Mouse (Mus musculus): ENCODE results near the gene Spdef.

The Spdef gene

DNA sequence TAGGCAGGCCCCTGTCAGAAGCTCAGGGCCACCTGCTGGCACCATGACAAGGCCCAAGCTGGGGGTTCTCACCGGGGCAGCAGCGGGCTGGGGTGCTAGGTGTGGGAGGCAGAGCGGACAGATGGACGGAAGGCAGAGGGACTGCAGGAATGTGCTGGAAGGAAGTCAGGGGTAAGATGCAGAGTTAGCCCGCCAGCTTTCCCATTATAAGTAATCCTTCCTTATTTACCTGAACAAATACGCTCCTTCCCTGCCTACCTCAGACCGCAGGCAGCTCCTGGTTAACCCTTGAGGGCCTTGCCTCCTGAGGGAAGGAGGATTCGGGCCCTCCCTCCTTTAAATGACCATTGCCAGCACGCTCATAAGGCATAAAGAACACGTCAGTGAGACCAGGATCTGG is at the start of gene Spdef:
Spdef (minus strand) TSS at position 186 of the 400 bp plus-strand sequence.
- DNase-seq (ENCODE audit: low spot score): no peak

DNA sequence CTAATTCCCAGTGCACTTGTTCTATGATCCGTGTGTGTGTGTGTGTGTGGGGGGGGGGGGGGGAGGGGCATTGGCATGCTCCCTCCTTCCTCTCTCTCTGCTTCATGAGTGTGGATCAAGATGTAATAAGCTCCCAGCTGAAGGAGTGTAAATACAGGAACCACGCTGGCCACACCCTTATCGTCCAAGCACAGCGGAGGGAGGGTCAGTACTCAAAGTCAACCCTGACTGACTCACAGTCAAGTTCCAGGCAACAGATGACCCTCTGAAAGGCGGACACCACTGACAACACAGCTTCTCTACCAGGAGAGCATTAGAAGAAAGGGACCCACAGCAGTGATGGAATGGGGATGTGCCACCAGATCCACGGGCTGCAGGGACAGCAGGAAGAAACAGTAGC is 49.1 kb upstream of the Spdef start:
- no peak for DNase-seq (ENCODE audit: low spot score)

DNA sequence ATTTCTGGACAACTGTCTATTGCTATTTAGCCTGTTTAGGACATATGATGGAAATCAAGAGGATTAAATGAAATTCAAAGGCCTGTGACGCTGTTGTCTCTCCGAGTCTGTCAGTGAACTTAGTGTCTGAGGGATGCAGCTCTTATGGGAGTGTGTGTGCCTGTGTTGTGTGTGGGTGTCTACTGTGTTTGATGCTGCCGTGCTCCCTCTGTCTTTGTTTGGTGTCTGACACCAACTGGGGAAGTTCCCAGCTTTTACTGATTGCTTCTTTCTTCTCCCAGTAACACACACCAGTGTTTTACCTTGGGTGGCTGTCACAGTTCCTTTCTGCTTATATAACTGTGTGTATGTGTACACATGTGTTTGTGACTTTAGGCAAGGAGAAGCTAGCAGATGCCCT is 45.4 kb upstream of the Spdef start:
- no peak for DNase-seq (ENCODE audit: low spot score)

DNA sequence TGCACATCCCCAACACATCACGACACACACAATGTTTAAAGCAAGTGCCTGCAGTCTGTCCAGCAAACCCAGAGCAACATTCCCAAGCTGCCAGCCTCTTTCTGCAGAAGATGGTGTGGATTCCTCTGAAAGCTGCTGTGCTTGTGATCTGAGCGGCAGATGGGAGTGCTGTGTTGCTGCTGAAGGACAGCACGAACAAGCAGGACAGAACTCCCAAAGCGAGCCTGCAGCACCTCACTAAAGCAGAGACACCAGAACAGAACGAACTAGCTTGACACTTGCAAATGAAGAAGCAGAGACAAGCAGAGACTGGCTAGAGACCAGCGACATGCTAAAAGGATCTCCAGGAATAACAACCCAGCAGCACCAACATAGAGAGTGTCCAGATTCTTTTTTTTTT is 42.9 kb upstream of the Spdef start:
- DNase-seq (ENCODE audit: low spot score): no peak

DNA sequence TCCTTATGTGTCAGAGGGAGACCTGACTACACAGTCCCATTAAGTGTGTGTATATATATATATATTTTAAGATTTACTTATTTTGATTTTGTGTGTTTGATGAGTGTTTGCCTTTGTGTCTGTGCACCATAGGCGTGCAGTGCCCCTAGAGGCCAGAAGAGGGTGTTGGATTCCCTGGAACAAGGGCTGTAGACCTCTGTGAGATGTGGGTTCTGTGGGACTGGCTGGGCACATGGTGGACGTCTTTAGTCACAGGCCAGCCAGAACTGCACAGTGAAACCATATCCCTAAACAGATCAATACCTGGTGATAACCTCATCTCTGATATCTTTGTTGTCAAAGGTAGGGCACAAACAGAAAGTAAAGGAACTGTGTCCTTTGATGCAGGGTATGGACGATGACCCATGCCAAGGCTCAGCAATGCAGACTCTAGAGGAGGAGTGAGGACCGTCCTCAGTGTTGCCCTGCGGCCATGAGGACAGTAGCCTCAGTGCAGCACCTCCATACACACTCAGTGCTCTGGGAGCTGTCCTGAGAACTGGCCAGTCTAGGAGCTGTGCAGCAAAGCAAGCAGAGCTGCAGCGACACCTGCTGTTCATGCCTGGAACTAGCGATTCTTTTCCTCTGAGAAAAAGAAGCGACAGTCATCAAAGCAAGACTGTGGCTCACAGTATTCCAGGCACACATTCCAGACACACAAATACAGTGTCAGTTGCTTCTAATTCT is 40.2 kb upstream of the Spdef start:
- DNase-seq (ENCODE audit: low spot score): no peak

DNA sequence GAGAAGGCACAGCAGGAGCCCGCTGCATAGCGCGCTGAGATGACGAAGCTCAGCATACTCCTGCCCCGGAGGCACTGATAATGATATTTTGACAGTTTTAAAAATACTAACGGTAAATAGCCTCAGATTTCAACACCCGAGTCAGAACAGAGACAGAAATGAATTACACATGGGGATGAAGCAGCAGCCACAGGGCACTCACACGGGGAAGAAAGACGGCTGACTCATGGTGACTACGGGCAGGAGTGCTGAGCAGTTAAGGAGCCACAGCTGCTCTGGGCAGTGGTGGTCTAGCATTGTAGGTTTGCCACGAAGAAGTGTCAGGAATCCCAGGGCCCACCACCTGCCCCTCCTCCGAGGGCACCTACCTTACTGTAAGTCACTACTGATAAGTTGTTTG is 38.8 kb upstream of the Spdef start:
- DNase-seq (ENCODE audit: low spot score): no peak

DNA sequence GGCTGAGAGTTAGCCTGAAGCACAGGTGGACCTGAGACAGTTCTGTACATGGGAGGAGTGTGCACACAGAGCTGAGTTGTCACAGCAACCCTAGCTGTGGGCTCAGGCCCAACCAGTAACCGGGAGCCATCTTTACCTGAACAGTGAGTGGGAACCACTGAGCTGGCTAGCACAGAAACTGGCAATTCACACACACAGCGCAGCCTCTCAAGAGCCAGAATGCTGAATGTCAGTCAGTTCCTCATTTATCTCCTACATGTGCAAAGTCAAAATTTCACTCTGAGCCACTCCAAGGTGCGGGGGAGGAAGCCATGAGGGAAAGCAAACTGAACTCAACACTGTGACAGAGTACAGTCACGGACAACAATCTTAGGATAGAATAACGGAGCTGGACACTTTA is 38.4 kb upstream of the Spdef start:
- DNase-seq (ENCODE audit: low spot score): no peak

DNA sequence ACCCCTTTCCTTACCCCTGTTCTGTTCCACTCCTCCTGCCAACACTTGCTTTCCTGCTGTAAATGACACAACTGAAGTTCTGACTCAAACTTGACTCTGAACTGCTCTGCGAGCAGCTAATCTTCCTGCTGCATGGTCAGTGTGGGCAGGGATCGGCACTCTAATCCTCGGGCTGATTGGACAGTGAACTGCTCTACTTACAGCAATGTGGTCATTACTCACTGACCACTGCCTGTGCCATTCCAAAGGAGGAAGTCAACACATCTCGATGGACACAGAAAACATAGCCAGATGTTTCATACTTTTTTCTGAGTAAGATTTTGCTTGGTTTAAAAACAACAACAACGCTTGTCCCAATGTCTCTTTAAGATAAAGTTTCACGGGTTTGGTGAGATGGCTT is 36.3 kb upstream of the Spdef start:
- DNase-seq (ENCODE audit: low spot score): no peak

DNA sequence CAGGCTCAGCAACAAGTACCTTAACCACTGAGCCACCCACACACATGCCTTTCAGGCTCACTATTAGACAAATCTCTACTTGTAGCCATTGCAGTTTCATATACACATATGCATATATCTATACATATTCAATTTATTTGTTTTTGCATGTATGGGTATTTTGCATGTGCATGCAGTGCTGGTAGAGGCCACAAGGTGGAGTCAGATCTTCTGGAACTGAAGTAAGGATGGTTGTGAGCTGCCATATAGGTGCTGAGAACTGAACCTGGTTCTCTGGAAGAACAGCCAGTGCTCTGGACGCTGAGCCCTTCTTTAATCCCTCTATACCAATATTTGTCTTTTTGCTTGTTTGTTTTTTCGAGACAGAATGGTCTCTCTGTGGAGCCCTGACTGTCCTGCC is 35.7 kb upstream of the Spdef start:
- no peak for DNase-seq (ENCODE audit: low spot score)

DNA sequence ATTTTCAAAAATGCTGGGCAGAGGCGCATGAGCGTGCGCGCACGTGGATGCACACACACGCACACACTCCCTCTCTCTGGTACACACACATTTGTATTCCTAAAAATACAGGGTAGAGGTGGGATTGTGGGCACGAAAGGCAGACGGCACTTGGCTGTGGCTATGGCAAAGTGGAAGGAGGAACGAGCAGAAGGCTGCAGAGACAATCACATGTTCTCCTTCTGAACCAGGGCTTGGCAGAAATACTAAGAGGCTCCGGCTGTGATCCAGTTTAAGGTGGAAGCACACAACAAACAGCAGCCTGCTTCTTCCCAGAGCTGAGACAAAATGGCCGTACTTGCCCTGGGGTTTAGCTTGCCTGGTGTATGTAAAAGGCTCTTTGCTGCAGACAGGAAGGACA is 34.1 kb upstream of the Spdef start:
- no peak for DNase-seq (ENCODE audit: low spot score)

DNA sequence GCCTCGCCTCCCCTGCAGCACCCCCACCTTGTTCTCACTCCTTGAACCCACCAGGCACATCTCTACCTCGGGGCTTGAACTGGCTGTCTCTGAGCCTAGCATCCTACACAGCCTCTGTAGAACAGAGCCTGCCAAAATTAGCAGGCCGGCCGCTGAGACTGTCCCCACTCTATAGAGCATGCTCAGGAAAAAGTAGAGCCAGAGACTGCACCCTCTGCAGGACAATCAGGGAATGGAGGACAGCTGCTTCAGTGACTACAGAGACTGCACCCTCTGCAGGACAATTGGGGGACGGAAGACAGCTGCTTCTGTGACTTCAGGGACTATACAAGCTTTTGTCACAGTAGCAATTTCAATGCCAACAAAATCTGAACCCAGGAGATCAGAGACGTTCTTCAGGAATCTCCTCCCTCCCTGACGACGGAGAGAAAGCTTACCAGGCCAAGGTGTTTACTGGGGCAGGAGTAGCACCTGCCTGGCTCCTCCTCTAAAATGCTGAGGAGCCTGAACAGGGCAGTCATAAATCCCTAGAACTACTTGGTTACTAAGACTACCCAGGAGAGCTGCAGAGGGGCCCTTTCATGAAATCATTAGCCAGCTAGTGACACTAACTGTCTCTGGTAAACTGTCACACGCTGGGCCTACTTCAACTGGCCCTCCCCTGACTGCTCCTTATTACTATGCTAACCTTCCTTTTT is 33.0 kb upstream of the Spdef start:
- DNase-seq (ENCODE audit: low spot score): no peak

DNA sequence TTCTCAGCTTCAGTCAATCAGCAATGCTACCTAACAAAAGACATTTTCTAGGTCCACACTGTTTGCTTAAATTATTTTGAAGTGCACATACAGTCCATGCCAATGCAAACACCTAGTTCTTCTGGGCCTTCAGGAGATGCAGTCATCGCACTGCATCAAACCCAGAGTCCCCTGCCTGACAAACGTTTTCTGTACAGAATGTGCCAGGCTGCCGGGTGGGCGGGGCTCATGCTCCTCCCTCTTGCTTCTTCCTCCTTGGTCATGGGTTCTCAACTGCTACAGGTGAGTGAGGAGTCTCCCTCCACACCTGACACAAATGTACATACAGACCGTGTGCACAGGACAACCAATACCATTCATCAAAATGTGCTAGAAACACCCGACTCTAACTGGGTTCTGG is 31.4 kb upstream of the Spdef start:
- DNase-seq (ENCODE audit: low spot score): no peak

DNA sequence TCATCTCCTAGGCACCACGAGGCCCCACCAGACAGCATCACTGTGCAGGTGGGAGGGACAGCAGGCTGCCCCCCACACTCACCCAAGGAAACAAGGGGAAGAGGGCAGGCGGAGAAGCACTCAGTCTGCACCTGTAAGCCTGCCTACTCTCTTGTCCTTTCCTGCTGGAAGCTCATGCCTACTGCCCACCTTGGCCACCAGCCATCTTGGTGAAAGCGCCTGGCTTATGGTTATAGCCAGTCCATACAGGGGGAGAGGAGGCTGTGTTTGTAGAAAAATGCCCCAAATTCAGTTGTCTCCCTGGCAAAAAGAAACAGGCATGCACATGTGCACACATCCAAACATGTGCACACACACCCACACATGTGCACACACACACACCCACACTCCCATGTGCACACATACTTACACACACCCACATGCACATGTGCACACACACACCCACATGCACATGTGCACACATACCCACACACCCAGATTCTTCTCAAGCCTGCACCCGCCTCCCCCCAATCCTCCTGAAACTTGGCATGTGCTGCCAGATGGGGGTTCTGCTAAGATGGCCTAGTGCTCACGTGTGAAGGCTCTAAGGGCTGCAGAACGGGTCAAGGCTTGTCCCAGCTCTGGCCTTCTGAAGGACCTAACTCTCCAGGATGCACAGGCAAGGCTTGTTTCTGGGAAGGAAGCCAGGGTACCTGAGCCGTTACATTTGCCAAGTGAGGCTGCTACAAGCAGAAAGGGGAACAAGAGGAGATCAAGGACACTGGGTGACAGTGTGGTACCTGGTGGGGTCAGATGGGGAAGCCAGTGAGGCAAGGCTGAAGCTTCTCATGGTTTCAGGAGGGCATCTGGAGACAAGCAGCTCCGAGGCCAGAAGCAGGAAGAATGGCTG is 22.8 kb upstream of the Spdef start:
- DNase-seq (ENCODE audit: low spot score): no peak

DNA sequence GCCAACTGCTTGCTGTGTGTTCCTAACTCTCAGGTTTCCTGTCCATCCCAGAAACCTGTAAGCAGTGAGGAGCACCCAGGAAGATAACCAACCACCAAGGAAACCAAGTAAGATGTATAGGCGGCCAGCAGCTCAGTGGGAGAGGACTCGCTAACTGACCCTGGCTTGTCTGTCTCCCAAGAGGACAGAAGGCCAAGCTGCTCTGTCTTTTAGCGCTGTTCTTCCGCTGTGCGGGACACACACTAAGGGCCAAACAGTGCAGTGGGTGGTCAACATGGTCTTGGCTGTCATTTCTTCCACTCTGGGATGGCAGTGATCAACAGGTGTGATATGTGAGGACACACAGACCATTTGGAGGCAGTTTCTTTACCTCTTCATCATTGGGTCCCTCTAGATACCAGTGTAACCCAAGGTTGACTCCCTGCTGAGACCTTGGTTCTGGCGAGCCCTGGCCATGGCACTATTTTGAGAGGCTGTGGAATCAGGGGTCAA is 21.7 kb upstream of the Spdef start:
- no peak for DNase-seq (ENCODE audit: low spot score)

DNA sequence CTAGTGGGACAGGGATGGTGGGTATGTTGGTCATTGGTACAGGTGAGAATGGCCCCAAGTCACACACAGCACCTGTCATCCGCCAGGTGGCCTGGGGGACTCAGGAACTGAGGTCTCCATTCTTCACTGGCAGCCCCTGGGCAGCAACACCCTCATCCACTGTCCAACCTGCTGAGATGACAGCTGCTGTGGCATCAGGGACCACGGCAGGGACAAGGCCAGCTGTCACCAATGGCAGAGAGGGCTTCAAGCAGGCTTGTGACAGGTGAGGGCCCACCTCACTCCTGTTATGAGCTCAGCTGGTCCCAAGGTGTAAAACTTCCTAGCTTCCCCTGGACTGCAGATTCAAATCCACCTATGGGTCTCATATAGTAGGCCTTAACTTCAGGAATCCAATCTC is 19.4 kb upstream of the Spdef start:
- no peak for DNase-seq (ENCODE audit: low spot score)

DNA sequence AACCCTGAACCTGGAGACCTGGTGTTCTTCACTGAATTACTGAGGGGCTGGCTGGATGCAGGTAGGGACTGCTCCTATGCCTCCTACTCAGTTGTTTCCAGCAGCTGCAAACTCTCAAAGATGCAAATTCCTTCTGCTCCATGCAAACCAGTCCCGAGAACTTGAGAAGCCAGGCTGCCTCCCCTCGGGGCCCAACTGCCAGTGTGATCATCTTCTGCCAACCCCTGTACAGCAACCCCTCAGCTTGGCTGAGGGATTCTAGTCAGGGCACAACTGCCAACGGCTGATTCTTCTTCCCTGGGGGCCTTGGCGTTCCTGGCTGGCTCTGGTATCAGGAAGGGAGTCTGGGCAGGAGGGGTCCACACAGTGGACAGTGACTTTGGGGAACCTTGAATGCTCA is 17.7 kb upstream of the Spdef start:
- no peak for DNase-seq (ENCODE audit: low spot score)

DNA sequence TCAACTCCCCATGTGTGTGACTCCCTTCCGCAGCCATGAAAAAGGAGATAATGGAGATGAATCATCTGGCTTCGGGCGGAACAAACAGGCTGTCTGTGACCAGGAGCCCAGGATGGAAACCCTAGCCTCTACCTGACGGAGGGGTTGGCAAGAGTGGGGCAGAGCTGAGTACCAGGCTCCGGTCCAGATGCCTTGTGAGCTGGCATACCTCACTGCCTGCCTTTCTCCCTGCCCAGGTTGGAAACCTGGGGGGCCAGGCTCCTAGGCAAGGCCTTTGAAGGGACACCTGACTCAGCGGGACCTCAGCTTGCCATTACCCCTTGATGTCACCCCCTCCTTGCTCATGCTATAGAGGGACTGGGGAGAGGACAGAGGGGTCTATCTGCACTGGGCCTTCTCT is 12.2 kb upstream of the Spdef start:
- no peak for DNase-seq (ENCODE audit: low spot score)

DNA sequence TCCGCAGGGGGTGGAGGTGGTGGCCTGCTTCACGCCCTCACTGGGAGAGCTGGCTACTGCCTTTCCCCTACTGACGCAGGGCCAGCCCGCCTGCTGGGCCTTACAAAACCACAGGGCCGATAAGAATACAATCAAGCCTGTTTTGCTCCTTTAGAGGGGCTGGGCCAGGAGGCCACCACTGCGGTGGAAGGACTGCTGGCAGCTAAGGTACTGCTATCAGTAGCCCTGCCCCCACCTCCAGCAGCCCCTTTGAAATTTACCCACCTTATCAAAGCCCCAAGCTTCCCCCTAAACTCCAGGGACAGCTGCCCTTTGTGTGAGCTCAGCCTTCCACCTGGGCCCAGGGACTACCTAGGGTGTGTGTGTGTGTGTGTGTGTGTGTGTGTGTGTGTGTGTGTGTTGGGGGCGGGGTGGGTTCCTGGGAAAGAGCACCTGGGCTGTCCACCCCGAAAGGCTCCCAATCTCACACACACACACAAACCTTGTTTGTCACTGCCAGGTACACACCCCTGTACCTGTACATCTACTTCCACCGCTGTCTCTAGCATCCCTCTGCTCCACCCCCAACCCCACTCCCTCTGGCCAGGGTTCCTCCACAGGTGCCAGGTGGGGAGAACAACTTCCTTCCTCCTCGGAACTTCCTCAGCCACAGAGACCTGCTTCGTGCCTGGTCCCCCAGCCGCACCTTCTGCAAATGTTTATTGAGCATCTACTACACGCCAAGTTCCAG is 5.8 kb upstream of the Spdef start:
- DNase-seq (ENCODE audit: low spot score): no peak

DNA sequence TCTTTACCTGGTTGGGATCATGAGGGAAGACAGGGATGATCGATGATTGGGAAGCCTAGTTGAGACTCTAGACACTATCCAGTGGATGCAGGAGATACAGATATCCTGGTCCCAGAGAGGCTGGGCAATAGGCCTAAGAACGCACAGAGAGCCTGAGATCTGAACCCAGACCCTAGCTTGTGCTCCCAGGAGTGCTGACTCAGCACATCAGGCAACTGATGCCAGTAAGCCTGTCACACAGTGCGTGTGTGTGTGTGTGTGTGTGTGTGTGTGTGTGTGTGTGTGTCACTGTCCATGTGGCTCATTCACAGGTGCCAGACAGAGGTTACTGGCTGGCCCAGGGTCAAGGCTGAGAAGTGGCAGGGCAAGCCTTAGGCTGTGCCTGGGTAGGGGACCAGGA is 3.9 kb upstream of the Spdef start:
- no peak for DNase-seq (ENCODE audit: low spot score)

DNA sequence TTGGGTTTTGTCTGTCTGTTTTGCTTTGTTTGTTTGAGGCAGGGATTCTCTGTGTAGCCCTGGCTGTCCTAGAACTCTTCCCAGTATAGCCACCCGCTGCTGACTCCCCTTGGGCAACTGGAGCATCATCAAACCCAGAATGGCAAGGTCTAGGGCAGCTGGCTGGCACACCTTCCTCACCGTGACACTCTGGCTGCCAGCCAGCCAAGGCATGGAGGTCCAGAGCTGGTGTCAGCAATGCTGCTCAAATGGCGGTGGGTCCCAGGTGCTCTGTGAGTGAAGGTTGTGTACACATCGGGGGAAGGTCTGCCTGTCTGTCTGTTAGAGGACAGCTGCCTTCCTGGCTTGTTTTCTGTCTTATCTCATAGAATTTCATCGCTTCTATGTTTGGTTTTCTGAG is 3.4 kb upstream of the Spdef start:
- no peak for DNase-seq (ENCODE audit: low spot score)

DNA sequence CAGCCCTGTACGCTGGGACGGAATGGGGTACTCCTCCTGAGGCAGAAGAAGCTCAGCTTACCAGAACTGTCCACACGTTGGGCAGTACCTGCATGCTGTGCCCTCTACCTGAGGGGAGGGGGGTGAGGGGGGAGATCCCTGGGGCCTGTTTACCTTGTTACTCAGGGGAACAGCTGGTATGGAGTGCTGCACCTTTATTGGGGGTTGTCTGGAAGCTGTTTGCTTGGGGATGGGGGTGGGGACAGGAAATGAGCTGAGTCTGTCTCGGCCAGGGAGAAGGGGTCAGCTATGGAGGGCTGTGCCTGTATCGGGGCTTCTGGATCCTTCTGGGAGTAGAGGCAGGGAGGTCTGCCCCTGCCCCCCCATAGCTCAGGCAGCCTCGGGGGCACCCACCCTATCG is 2.2 kb downstream of the Spdef start:
- no peak for DNase-seq (ENCODE audit: low spot score)

DNA sequence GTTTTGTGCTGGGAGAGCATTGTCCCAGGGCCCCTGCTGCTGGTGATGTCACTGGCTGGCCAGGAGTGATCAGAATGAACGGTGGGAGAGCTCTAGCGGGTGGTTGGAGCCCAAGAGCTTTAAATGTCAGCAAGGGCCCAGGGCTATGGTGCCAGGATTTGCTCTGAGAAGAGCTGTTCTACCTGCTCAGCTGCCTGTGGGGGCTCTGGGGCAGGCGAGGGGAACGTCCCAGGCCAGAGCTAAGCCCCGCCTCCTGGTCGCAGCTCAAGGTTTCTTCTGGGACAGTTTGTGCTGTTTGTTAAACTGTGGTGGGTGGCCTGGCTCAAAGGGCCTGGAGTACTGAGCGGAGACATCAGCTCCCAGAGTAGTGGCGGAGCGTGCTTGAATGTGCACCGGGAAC is 3.3 kb downstream of the Spdef start:
- DNase-seq (ENCODE audit: low spot score): no peak
